Mouse (Mus musculus): ENCODE data around the gene Ero1l.

The Ero1l gene

DNA sequence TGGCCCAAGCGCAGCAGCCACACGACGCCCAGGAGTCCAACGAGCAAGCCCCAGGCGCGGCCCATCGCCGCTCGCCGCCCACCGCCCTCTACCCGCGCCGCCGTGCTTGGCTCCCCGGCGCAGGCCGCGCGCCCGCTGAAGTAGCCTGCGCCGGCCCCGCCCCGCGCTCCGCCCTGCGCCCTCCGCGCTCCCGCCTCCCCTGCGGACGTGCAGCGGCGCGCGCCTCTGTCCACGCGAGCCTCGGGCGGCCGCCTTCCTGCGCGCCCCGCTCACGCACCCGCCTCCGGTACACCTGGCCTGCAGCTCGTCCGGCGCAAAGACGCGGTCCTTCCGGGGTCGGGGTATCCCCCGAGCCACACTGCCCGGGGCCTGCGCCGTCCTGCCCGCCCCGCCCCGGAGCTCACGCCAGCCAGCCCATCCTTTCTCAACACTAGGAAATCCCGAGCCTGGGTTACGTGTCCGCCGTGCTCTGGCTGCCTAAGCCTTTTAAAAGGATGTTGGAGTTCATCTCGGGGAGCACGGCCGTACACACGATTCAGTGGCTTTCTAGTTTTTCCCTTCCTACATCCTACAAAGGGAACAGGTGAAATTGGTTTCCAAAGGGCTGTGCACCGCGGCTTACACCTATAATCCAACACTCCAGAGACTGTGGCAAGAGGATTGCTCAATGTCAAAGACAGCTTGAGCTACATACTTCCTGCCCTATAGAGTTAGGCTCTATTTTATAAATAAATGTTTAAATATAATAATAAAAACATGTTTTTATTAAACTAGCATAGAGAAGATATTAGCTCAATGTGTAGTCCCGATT lies at the start of gene Ero1l:
Gene Ero1l (minus strand): TSS at position 346 of the 811 bp plus-strand sequence.
- peak; percentile 86 for DNase-seq

DNA sequence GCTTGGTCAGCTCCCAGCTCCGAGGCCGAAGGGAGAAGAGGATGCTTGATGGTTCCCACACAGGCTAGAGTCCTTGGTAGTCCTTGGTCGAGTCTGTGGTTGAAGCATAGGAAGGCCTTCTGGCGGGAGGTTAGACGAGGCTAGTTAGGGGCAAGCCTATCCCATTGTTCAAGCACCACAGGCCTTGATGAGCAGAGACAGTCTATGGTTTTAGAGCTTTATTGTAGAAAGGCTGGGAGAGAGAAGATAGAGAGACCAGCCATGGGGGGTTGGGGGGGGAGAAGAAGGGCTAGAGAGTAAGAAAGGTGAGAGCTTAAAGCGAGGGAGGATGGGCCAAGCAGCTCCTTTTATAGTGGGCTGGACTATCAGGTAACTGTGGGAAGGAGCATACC lies 46.6 kb upstream of the Ero1l start:
- no peak for DNase-seq

DNA sequence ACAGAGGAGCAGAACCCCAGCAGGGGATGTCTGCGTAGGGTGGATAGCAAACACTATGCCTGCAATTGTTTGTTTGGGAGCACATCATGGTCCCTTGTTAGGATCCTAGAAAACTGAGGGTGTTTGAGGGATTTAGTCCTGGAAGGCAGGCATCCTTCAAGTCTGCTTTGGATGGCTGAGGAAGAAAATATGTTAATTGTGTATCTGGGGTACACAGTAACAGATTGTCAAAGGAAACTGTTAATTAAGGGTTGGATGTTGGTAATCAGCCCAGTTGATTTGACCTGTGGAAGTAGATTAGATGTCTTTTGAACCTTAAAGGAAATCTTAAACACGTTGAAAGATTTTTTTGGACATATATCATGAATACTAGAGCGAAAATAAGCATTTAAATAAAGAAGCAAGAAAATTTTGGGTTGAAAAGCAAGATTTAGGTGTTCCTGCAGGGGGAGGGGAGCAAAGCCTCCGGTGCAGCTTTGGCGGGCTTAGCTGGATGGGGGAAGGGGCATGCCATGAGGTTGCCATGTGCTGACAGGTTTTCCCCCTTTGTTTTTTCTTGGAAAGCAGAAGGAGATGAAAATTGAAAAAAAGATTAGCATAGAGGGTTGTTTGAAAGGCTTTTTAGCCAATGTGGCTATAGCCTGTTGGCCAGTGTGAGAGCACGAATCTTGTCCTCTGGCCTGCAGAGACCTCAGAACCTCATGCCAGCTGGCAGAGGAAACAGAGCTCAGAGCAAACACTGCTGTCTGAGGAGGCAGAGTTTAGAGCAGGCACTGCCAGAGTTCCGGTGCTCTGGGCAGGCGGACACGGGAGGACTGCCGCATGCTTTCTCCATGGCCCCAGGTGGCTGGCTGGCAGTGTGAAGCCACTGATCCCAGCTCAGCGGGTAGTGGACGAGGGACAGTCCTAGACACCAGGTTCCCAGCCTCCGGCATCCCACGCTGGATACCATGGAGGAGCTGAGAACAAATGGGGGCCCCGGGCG lies 45.9 kb upstream of the Ero1l start:
- no peak for DNase-seq

DNA sequence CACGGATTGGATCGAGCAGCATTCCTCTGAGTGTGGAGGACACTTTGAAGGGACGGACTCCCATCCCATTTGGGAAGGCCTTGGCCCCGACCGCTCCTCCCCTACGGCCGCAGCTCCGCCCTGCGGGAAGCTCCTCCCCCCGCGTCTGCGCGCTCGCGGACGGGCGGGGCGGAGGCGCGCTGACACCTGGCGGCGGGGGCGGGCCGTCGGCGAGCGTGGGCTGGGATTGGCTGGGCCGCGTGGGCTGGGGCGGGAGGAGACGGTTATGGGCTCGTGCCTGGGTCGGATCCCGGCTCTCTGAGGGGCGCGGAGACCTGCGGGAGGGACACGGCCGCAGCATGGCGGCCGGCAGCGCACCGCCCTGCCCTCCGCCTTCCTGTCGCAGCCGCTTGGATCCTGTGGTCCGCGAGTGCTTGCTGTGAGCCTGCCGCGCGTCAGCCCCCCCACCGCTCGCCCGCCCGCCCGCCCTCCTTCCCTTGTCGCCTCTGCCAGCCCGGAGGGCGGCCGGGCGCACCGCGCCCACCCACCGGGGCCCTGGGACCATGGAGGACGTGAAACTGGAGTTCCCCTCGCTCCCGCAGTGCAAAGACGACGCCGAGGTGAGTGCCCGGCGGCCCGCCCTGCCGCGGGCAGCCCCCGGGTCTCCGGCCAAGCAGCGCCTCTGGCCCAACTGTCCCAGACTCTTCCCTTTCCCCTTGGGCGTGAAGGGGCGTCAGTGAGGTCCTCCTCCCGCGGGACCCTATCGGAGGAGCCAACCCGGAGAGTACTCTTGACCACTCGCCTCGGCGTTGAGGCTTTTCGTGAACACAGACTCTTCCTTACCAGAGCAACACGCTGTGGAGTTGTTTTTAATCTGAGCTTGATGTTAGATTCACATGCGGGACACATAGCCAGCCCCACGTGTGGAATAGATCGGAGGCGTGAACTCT lies 32.6 kb upstream of the Ero1l start, which contains the start of gene Styx:
Gene Styx (plus strand): TSS at position 163 of the 929 bp plus-strand sequence.
- peak; percentile 97 for DNase-seq

DNA sequence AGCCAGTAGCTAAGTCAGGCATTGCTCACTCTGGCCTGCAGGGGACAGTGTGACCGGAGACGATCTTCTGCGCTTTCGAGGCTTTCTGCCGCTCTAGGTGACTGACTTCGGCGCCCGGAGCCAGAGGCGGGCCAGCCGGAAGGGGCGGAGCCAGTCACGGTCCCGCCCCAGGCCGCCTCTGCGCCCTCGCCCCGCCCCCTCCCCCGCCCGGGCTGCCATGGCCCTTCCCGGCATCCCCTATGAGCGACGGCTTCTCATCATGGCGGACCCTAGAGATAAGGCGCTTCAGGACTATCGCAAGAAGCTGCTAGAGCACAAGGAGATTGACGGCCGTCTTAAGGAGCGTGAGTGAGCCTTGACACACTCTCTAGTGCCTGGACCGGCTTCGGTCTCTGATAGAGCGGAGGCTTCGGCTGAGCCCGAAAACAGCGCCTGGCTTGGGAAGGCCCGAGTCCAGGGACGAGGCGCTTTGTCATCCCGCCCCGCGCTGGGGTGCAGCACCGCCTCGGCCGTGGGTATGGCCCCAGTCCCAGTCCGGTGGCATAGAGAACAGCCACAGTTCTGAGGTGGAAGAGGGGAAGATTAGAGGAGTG lies 11.1 kb upstream of the Ero1l start, which contains the start of gene Psmc6:
Gene Psmc6 (plus strand): TSS at position 200 of the 593 bp plus-strand sequence.
- DNase-seq = peak; percentile 91

DNA sequence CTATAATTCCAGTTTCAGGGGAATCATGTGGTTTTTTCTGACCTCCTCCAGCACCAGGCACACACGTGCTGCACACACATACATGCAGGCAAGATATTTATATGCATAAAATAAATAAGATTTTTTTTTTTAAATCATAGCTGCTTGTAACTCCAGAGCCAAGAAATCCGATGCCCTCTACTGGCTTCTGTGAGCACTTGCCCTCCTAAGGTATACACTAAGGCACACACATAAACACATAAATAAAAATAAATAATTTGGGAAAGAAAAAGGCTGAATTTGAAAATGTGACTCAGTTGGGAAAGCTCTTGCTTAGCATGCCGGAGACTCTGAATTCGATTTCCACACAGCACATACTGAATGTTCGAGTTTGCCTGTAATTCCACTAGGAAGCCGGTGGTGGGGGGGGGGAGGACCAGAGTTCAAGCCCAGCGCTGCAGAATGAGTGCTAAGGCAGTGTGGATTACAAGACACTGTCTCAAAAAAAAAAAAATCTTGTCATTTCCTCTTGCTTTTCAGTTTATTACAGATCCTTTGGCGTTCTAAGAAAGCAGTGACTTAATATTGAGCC lies 10.5 kb upstream of the Ero1l start:
- DNase-seq = no peak

DNA sequence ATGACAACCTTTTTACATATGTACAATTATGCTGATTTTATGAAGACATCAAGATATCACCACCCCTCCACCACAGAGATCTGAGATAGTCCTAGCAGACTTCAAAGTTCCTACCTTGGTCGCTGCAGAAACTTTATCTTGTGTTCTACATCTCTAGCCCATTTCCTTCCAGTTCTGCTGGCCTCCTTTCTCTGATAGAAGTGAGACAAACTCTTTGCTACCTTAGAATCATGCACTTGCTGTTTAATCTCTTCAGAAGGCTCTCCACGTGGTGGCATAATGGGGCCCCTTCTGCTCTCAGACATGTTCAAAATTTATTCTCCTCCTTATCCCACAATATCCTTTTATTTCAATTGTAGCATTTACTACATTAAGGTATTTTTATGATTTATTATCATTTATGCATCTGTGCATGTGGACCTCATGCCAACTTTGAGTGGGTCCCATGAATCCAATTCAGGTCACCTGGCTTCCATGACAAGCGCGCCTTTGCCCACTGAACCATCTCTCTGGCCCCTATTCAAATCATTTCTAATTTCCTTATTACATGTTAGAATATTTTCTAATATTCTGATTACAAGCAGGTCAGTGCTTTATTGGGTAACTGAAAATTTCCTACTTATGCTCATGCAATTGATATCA lies 9.6 kb upstream of the Ero1l start:
- peak; percentile 27 for DNase-seq

DNA sequence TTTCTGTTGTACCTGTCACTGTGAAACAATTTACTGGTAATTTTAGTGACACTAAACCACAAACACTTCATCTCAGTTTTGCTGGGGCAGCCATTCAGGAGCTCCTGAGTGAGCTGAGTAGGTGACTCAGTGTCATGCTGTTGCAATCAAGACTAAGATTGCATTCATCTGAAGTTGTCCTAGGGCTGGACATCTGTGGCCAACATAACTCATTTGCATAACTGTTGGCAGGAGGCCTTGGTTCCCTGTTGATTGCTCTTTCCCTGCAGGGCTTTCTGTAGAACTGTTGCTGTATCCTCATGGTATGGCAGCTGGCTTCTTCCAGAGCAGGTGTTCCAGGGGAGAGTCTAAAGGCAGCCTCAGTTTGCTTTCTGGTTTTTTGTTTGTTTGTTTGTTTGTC lies 6.9 kb upstream of the Ero1l start:
- DNase-seq = no peak

DNA sequence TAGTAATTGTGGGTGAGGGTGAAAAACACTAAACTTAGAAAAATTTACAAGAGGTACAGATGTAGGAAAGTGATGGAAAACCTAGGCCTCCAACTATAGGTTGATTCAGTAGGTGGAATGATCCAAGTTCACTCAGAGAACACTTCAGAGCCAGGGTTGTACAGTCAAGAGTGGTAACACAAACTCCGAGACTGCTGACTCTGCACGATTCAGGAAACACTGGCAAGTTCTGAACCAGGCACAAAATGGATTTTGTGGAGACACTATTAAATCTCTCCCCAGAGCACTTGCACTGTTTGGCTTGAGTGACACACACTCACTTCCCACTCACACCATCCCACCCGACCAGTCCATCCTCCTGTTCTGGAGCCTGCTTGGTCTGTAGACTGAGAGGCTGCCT lies 4.7 kb upstream of the Ero1l start:
- DNase-seq = no peak

DNA sequence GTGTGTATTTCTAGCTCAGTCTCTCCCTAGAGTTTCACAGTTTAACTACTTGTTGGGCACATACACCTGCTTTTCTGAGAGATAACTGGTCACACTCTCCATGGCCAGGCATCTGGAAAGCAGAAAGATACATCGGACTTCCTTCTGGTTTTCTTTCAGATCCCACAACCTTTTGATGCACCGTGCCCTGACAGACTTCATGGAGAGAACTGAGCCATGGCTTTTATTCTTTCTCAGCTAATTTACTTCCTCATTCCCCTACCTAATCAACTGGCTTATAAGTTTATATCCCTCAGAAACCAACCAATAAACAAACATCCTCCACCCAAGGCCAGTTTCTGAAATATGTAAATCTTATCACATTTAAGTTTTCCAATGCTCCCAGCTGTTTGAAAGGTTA lies 3.9 kb upstream of the Ero1l start:
- no peak for DNase-seq

DNA sequence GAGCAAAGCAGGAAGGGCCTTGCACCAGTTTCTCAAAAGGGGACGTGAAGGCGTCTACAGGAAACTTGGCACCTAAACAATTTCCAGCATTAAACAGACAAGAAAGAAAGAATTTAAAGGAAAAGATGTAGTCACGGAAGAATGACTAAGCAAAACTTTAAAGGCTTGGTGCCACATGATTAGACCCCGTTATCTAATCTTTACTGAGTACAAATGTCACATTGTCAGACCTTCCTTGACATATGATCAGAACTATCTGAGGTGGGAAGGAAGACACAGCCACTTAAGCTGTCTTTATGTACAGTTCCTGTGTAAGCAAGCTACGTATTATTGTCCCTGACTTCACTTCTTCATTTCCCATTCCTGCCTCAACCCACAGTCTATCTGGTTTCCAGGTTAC lies 3.1 kb upstream of the Ero1l start:
- no peak for DNase-seq

DNA sequence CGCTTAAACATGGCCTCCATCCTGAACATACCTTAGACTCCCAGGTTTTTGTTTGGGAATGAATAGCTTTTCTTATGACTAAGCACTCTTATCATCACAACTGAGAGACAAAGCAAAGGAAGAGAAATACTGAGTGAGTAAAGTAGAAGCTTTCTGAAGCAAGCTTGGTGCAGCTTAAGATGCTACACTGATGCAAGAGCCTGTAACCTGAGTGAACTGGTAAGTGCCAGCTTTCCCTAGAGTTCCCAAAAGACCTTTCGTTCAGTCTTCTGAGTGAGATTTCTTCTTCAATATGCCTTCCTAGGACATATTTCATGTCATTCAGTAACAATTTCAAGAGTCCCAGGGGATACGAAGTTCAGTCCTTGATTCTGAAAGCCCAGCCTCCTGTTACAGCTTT lies 2.5 kb upstream of the Ero1l start:
- no peak for DNase-seq

DNA sequence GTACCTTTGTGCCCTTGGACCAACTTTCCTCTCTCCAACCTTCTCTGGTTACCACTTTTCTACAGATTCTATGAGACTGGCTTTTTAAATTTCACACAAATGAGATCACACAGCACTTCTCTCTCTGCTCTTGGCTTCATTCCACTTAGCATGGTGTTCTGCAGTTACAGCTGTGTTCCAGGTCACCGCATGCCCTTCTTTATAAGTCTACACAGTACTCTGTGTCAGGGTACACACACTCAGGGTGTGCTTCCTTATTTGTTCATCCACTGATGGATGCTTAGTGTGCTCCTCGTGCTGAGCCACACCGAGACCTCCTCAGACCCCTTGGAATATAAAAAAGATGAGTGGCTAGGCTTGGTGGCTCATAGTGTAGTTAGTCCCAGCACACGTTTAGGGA lies 1.5 kb upstream of the Ero1l start:
- no peak for DNase-seq

DNA sequence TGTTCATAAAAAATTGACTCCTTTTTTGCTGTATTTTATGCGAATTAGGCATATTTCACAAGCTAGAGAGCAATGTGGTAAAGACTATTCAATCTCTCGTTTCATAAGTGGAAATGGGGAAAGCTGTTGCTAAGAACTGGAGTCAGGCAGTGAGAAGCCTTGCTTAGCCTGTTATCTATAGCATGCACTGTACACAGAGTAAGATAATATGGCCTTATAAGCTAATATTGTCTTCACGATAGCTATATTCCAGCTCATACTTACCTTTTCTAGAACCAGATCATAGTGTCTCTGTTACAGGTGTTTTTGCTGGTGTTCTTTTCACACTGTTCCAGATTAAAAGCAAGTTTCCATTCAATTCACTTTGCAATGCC lies 653 bp upstream of the Ero1l start:
- DNase-seq = no peak

DNA sequence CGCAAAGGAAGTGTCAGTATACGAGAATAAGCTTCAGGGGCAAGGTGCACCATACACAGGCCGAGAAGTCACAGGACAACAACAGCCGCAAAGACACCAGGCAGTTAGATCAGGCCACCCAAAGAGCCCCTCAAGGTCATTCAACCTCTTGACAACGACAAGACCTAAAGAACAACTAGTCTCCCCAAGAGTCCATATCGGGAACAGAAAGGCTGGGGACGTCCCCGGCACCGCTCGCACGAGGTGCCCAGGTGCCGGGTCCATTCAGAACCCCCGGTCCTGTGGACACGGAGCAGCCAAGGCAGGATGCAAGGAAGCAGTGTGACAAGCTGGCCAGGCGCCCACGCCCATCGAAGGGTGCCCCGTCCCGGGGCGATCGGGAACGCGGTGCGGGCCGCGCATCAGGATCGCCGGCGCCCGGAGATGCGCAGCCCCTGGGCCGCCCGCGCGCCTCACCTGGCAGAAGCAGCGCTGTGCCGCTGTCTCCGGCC lies 605 bp downstream of the Ero1l start:
- DNase-seq = no peak

DNA sequence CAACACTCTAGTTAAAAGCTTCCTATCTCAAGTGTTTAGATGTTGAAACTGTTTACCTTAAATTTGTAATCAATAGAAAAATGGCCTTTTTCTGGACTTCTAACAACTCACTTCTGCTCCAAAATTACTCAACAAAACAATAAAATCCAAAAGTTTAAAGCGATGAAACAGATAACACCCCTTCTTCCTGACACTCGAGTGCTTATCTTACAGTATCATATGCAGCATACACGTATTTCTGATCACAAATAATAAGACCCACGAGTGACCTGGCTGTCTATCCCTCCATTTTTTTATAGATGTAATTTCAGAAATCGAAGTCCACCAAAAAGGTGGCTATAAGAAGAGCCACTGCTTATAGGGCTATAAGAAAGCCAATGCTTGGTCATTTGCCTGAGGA lies 1.6 kb downstream of the Ero1l start:
- DNase-seq = no peak

DNA sequence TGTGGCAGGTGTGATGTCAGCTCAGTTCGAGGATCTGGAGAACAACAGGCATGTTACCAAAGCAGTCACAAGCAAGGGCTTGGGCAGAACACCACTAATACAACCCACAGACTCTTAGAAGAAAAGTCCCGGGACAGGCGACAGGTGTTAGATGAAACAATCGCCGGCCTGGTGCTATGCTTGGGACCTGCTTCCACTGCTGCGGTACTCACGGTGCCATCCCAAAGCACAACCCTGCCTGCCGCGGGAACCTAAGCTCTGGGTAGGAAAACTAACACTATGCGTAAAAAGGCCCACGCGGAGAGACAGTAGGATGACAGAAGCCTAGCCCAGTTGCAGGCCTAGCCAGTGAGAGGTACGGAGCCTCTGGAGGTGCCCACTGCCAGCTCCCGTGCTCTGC lies 8.5 kb downstream of the Ero1l start:
- no peak for DNase-seq

DNA sequence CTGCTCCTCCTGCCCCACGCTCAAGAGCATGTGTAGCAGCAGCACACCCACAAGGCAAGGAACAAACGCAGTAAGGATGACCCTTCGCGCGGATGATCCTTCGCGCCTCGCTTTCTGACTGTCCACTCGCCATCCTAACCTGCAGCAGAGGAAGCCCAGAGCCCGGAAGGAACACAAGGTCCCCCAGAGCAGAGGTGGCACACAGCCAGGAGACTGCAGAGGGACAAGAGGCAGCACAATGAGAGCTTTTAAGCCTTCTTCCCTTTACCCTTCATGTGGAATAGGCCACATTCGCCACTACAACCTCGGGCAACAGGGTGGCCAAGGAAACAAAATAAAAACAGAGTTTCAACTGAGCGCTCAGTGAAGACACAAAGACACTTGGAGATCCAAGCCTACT lies 8.9 kb downstream of the Ero1l start:
- no peak for DNase-seq

DNA sequence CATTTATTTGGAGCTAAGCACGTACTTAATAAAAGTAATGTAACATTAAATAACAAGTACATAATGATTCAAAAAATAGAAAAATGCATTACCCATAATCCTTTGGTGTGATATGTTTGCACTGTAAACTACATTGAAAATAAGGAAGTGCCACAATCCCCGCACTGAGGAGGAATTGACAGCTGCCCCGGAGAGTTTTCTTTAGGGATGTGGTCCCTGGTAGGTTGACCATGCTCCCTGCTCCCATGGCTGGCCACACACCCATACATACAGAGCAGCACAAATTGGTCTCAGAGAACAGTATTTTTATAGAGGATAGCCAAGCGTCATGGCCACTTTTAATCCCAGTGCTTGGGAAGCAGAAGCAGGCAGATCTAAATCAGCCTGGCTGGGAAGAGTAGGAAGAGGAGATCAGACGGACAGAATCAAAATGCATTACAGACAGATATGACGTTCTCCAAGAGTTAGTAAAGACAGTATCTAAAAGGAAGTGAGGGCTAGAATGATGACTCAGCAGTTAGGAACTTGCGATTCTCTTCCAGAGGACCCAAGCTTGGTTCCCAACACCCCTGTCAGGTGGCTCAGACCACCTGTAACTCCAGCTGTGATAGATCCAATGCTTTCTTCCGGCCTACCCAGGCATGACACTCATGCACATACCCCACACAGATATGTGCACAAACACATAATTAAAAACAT lies 10.8 kb downstream of the Ero1l start:
- DNase-seq = no peak

DNA sequence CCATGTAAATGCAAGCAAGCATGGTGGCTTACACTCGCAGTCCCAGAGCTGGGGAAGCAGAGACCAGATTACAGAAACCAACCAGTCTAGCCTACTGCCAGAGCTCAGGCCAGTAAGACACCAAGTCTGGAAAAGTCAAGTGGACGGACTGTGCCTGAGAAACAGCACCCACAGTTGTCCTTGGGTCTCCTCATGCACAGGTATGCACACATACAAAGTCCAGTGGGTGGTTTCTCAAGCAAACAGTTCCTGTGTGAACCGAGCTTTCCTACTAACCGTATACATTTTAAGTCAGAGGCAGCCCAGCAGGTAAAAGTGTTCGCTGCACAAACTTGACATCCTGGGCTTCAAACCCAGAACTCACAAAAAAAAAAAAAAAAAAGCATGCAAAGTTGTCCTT lies 12.7 kb downstream of the Ero1l start:
- no peak for DNase-seq

DNA sequence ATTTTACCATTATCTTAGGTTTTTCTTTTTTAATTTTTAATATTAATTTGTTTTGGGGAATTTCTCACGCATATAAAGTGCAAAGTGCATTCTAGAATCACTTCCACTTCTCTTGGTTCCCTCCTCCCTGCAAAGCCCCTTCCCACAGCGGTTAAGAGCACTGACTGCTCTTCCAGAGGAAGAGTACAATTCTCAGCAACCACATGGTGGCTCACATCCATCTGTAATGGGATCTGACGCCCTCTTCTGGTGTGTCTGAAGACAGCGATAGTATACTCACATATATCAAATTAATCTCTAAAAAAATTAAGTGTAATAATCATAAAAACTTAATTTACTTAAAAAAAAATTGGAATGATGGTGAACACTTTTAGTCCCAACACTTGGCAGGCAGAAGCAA lies 14.2 kb downstream of the Ero1l start:
- no peak for DNase-seq

Data from thymus, postnatal 14 days (tissue).